Mouse (Mus musculus): Measurements from ENCODE around the gene Ptprn2. TPM values are rescaled to one million over a fixed set of nuclear protein-coding genes. Genes with fewer than 3 reads are reported as not detected.

The Ptprn2 gene
- polyA plus RNA-seq, 1 experiment from 2014 or later = 16.3 TPM

GRCm38 (mm10) chr12:117156256-117156655, 670.7 kb downstream of the Ptprn2 start:
- H3K4me1 ChIP-seq = peaks cover 75% of the 10 kb centered on the region
- H3K9ac ChIP-seq (replicated peaks) = peak overlapping the region; percentile 62
- WGBS = 19% methylated on average over 5 of the region's 5 CpGs
- ATAC-seq (ENCODE audit: low FRiP score) = no peak
- H3K27ac ChIP-seq (replicated peaks) = peak overlapping the region; percentile 77; the same call in 1 of the 2 replicates
- H3K36me3 ChIP-seq = no peaks in the 10 kb centered on the region
- peaks cover 65% of the 10 kb centered on the region for H3K27me3 ChIP-seq (replicated peaks)
- no peaks in the 10 kb centered on the region for H3K9me3 ChIP-seq (replicated peaks)
- H3K4me2 ChIP-seq = peak overlapping the region; percentile 87
- peak overlapping the region; percentile 63 for H3K4me3 ChIP-seq (replicated peaks)

DNA sequence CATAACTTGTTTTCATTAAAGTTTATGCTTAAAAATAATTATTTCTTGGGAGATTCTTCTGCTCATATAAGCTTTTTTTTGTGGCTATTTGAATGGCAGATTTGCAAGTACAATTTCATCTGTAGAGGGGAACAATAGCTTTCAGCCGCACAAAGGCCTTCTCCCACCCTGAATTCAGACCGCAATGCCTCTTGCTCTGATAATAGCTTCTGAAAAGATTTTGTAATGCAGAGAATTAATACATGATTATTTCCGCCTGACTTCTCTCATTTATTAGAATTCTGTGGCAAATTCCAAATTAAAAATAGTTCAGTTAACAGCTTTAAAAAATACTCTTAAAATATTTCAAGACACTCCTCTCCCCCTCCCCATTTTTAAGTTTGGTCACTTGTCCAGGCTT, 671.3 kb downstream of the Ptprn2 start:
- no peak overlapping the region for H3K4me3 ChIP-seq (replicated peaks)
- H3K9me3 ChIP-seq (replicated peaks) = no peaks in the 10 kb centered on the region
- WGBS = 45% methylated on average over 3 of the region's 3 CpGs
- H3K4me1 ChIP-seq = peaks cover 74% of the 10 kb centered on the region
- no peak for ATAC-seq (ENCODE audit: low FRiP score)
- H3K36me3 ChIP-seq = no peaks in the 10 kb centered on the region
- H3K27ac ChIP-seq (replicated peaks) = no peak overlapping the region
- H3K9ac ChIP-seq (replicated peaks) = no peak overlapping the region
- peak overlapping the region; percentile 28; the same call in 1 of the 2 replicates for H3K4me2 ChIP-seq
- H3K27me3 ChIP-seq (replicated peaks) = peaks cover 65% of the 10 kb centered on the region

DNA sequence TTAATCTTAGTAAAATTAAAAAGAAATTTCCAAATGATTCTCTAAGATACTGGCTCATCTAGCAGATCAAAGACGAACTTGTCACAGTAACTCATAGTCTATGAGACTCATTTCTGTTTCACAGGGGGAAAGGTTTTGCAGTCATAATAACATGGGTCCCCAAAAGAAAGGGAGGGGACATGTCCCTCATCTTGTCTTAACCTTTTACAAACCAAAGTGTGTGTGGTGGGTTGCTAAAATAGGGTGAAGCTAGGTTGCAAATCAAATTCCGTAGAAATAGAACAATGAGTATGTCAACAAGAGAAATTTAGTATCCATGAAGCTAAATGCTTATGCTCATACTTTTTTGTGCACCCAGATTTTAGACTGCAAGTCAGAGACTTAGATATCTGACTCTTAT, 671.7 kb downstream of the Ptprn2 start:
- ATAC-seq (ENCODE audit: low FRiP score) = no peak
- Histone ChIP-seq H3K4me2 (peak overlapping the region; percentile 9), H3K4me1 (peaks cover 69% of the 10 kb centered on the region), H3K9me3 (replicated peaks) (no peaks in the 10 kb centered on the region), H3K36me3 (no peaks in the 10 kb centered on the region), H3K27ac (replicated peaks) (no peak overlapping the region), H3K4me3 (replicated peaks) (no peak overlapping the region), H3K27me3 (replicated peaks) (peaks cover 60% of the 10 kb centered on the region), H3K9ac (replicated peaks) (no peak overlapping the region)
- WGBS = 54% methylated on average over 2 of the region's 2 CpGs

DNA sequence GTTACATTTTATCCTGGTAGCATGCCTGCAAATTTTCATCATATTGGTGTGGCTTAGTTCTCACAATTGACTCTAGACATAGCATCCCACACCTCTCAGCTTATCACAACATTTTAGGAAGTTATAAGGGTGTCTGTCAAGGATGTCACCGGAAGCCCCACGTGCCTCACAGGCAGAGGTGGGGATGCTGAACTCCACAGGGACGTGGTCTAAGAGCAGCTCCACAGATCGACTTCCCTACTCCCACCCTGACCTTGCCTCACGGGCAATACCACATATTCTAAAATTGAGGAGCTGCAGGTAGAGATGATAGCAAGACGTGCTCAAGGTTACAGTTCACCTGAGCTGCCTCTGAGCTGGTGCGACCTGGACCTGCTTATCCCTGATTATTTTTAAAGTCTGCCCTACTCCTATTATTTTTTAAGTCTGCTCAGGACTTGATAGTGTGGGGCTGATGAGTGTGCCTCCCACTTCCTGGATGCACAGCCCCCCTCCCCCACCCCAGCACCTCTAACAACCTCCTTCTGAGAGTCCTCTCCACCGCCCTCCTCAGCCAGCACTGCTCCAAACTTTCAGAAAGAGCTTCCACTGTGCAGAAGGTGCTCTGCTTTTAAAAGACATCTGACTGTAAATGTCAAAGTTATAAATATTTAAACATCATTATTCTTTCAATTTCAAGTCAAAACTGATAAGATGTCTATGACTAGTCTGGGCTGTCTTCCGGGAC, 672.3 kb downstream of the Ptprn2 start:
- H3K9me3 ChIP-seq (replicated peaks) = no peaks in the 10 kb centered on the region
- H3K27ac ChIP-seq (replicated peaks) = no peak overlapping the region
- peaks cover 63% of the 10 kb centered on the region for H3K4me1 ChIP-seq
- peak overlapping the region; percentile 9 for H3K4me2 ChIP-seq
- no peak overlapping the region for H3K4me3 ChIP-seq (replicated peaks)
- no peak for ATAC-seq (ENCODE audit: low FRiP score)
- H3K36me3 ChIP-seq = no peaks in the 10 kb centered on the region
- H3K27me3 ChIP-seq (replicated peaks) = peaks cover 55% of the 10 kb centered on the region
- no peak overlapping the region for H3K9ac ChIP-seq (replicated peaks)
- WGBS = 25% methylated on average over 9 of the region's 9 CpGs

DNA sequence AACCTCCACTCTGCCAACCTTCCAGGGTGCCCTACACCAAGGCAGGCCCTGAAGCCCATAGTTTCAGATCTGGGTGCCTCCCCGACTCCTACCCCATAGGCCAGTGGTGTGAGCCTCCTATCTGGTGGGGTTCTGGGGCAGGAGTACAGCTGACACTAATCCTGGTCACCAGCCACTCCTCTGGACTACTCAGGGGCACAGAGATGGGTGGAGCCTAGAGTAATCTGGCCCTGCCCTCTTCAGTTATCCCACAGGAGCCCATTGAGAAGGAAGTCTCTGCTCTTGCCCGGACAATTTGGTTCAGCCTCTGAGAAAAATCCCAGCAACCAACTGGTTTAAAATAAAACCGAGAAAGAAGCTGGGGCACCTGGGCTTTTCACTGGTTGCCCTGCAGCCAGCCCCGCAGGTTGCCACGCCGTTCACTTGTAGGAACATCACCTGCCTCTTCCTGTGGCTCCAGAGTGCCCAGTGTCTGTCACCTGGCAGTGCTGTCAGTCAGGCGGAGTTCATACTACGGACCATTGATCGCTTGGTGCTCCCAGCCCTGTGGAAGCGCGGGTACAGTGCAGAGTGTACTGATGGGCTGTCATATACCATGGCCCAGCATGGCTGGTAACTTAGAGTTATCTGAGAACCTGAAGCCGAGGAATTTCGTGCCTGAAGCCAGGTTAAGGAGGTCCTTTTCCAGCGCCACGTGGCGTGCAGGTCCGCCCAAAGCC, 673.6 kb downstream of the Ptprn2 start:
- Histone ChIP-seq H3K4me3 (replicated peaks) (no peak overlapping the region), H3K27me3 (replicated peaks) (peaks cover 42% of the 10 kb centered on the region), H3K4me1 (peaks cover 53% of the 10 kb centered on the region), H3K36me3 (no peaks in the 10 kb centered on the region), H3K27ac (replicated peaks) (0 out of 2 replicates have a peak overlapping the region, but pooled peaks have one; percentile 18), H3K4me2 (peak overlapping the region; percentile 58), H3K9me3 (replicated peaks) (no peaks in the 10 kb centered on the region), H3K9ac (replicated peaks) (no peak overlapping the region)
- ATAC-seq (ENCODE audit: low FRiP score) = no peak
- WGBS = 31% methylated on average over 17 of the region's 17 CpGs

GRCm38 (mm10) chr12:117159669-117160210, 674.2 kb downstream of the Ptprn2 start:
- H3K36me3 ChIP-seq = no peaks in the 10 kb centered on the region
- peak overlapping the region; percentile 69 for H3K27ac ChIP-seq (replicated peaks)
- peak overlapping the region; percentile 58 for H3K4me2 ChIP-seq
- H3K9ac ChIP-seq (replicated peaks) = peak overlapping the region; percentile 35; the same call in 1 of the 2 replicates
- peaks cover 47% of the 10 kb centered on the region for H3K4me1 ChIP-seq
- peak overlapping the region; percentile 27 for H3K4me3 ChIP-seq (replicated peaks)
- 16% methylated on average over 15 of the region's 15 CpGs for WGBS
- no peaks in the 10 kb centered on the region for H3K9me3 ChIP-seq (replicated peaks)
- ATAC-seq (ENCODE audit: low FRiP score) = no peak; the same call in 1 of the 2 replicates
- H3K27me3 ChIP-seq (replicated peaks) = peaks cover 36% of the 10 kb centered on the region

DNA sequence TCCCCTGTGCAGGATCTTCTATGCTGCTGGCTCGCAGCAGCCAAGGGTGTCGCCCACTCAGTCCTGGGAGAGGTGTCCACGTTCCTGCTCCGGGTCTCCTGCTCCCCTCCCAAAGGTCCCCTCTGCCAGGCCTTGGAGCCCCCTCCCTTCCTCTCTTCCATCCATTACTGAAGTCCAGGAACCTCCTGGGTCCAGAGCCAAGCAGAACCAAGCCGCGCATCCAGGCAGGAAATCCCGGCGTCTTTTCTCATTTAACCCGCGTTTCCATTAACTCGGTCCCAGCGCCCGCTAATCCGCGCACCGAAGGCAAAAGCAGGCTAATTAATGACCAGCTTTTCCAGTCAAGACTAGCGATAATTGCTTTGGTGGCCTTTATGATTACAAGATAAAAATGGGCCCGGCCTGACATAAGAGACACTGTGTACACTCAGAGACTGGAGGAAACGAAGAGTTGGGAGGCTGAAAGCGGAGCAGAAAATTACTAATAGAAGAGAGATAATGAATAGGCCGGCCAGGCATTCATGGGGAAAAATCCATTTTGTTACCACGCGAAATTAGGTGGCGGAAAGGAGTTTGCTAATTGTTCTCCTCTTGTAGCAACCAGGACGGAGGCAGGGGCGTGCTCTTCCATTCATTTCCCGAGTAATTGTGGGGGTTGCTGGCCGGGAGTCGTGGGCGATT, 674.8 kb downstream of the Ptprn2 start:
- peak overlapping the region; percentile 58 for H3K4me2 ChIP-seq
- H3K36me3 ChIP-seq = no peaks in the 10 kb centered on the region
- 3% methylated on average over 30 of the region's 30 CpGs for WGBS
- H3K9me3 ChIP-seq (replicated peaks) = no peaks in the 10 kb centered on the region
- ATAC-seq (ENCODE audit: low FRiP score) = peak; percentile 20; the same call in 1 of the 2 replicates
- H3K9ac ChIP-seq (replicated peaks) = peak overlapping the region; percentile 35
- H3K4me1 ChIP-seq = peaks cover 41% of the 10 kb centered on the region
- H3K4me3 ChIP-seq (replicated peaks) = peak overlapping the region; percentile 27
- peaks cover 30% of the 10 kb centered on the region for H3K27me3 ChIP-seq (replicated peaks)
- peak overlapping the region; percentile 69 for H3K27ac ChIP-seq (replicated peaks)

- WGBS = 51% methylated on average over 3 of the region's 3 CpGs
- no peak overlapping the region for H3K4me2 ChIP-seq
Measured at GRCm38 (mm10) chr12:117162180-117162579, 676.7 kb downstream of the Ptprn2 start.

DNA sequence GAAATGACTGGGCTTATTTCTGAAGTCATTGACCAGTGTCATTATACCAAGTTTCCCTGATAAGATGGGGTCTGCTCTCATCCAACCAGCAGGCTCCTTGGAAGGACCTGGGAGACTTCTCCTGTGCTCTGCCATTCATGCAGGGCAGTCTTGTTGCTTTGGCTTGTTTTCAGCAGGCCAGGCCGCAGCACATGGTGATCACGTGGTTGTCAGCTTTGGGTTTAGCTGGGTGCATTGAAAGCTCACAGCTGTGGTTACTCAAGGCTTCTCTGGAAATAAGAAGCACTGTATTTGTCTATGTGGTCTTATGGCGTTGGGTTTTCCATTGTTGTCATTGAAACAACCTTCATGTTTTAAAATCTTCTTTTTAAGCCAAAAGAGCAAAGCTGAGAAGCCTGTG, 678.3 kb downstream of the Ptprn2 start:
- Histone ChIP-seq H3K27me3 (replicated peaks) (peaks cover 16% of the 10 kb centered on the region; the same call in 1 of the 2 replicates), H3K9ac (replicated peaks) (no peak overlapping the region), H3K27ac (replicated peaks) (no peak overlapping the region), H3K4me3 (replicated peaks) (no peak overlapping the region), H3K4me2 (no peak overlapping the region), H3K36me3 (no peaks in the 10 kb centered on the region), H3K4me1 (peaks cover 31% of the 10 kb centered on the region), H3K9me3 (replicated peaks) (no peaks in the 10 kb centered on the region)
- ATAC-seq (ENCODE audit: low FRiP score) = no peak
- 61% methylated on average over 3 of the region's 3 CpGs for WGBS

More at GRCm38 (mm10) chr12:117162180-117162579, 676.7 kb downstream of the Ptprn2 start:
- H3K4me3 ChIP-seq (replicated peaks) = no peak overlapping the region
- H3K27me3 ChIP-seq (replicated peaks) = peaks cover 23% of the 10 kb centered on the region
- H3K9me3 ChIP-seq (replicated peaks) = no peaks in the 10 kb centered on the region
- no peaks in the 10 kb centered on the region for H3K36me3 ChIP-seq
- peaks cover 33% of the 10 kb centered on the region for H3K4me1 ChIP-seq
- no peak overlapping the region for H3K9ac ChIP-seq (replicated peaks)
- no peak overlapping the region for H3K27ac ChIP-seq (replicated peaks)
- ATAC-seq (ENCODE audit: low FRiP score) = no peak

GRCm38 (mm10) chr12:117166266-117166665, 680.7 kb downstream of the Ptprn2 start:
- WGBS = 60% methylated on average over 5 of the region's 5 CpGs
- ATAC-seq (ENCODE audit: low FRiP score) = no peak
- no peak overlapping the region for H3K27ac ChIP-seq (replicated peaks)
- H3K36me3 ChIP-seq = no peaks in the 10 kb centered on the region
- peaks cover 19% of the 10 kb centered on the region; the same call in 1 of the 2 replicates for H3K4me1 ChIP-seq
- no peak overlapping the region for H3K4me3 ChIP-seq (replicated peaks)
- H3K9ac ChIP-seq (replicated peaks) = no peak overlapping the region
- no peak overlapping the region for H3K4me2 ChIP-seq
- H3K27me3 ChIP-seq (replicated peaks) = 0 out of 2 replicates have a peak, but pooled peaks cover 5% of the 10 kb centered on the region
- no peaks in the 10 kb centered on the region for H3K9me3 ChIP-seq (replicated peaks)

DNA sequence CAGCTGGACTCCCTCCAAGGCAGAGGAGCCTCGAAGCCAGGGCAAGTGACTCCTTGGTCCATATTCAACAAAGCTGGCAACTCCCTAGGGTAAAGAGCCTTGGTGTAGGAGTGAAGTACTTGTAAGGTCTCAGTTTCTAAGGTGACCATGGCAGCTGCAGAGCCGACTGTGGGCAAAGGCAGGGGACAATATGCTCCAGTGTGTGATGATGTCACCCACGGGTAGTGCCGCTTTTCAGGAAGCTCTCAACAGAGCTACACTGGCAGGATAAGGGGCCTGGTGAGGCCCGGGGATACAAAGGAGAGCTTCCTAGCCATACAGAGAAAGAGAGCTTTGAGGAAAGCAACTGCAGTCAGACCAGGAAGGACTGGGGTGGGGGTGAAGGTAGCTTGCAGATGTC, 684.1 kb downstream of the Ptprn2 start:
- Histone ChIP-seq H3K9ac (replicated peaks) (no peak overlapping the region), H3K4me2 (no peak overlapping the region), H3K27me3 (replicated peaks) (no peaks in the 10 kb centered on the region), H3K27ac (replicated peaks) (no peak overlapping the region), H3K4me1 (peaks cover 40% of the 10 kb centered on the region), H3K4me3 (replicated peaks) (no peak overlapping the region), H3K9me3 (replicated peaks) (no peaks in the 10 kb centered on the region), H3K36me3 (no peaks in the 10 kb centered on the region)
- WGBS = 45% methylated on average over 5 of the region's 5 CpGs
- no peak for ATAC-seq (ENCODE audit: low FRiP score)

Measured in neural tube, embryonic 15.5 days (tissue).